Mouse (Mus musculus) limb, embryonic 14.5 days (tissue): Measurements from ENCODE around the gene Pbld2. TPM values are rescaled to one million over a fixed set of nuclear protein-coding genes. Genes with fewer than 3 reads are reported as not detected.

Experiments
- ATAC-seq: fragments of 200-750 bp; cut with Nextera tagmentation; 2 replicates; pipeline ENCODE4 v1.8.0; 2017; ENCODE audit warnings: low read depth, moderate number of reproducible peaks, moderate TSS enrichment; ENCODE audit not compliant: low FRiP score
- DNase-seq: peaks from one replicate; pipeline ENCODE4 v3.0.0-alpha.2; 2015; ENCODE audit warnings: low spot score
- H3K27ac ChIP-seq: fragments of 300-500 bp; sonication (generic); replicated peaks from 2 replicates; pipeline ENCODE4 v1.5.1; 2014; ENCODE audit warnings: low read depth, mild to moderate bottlenecking, low read length, moderate library complexity, mixed read lengths
- H3K27me3 ChIP-seq: fragments of 300-500 bp; sonication (generic); 2 replicates; pipeline ENCODE4 v1.6.1; 2014; ENCODE audit warnings: low read length, mixed read lengths; ENCODE audit not compliant: control insufficient read depth, insufficient read depth
- H3K36me3 ChIP-seq: fragments of 300-500 bp; sonication (generic); 2 replicates; pipeline ENCODE4 v1.6.1; 2014; ENCODE audit warnings: mild to moderate bottlenecking, low read length, moderate library complexity, mixed read lengths; ENCODE audit not compliant: control insufficient read depth, insufficient read depth
- H3K4me1 ChIP-seq: fragments of 300-500 bp; sonication (generic); 2 replicates; pipeline ENCODE4 v1.6.1; 2014; ENCODE audit warnings: antibody characterized with exemption, low read length, mixed read lengths; ENCODE audit not compliant: control insufficient read depth, insufficient read depth
- H3K4me2 ChIP-seq: fragments of 300-500 bp; sonication (generic); replicated peaks from 2 replicates; pipeline ENCODE4 v1.6.1; 2014; ENCODE audit warnings: low read depth, mild to moderate bottlenecking, low read length, moderate library complexity; ENCODE audit not compliant: severe bottlenecking
- H3K4me3 ChIP-seq: fragments of 300-500 bp; sonication (generic); replicated peaks from 2 replicates; pipeline ENCODE4 v1.5.1; 2014; ENCODE audit warnings: low read length
- H3K9ac ChIP-seq: fragments of 300-500 bp; sonication (generic); 2 replicates; pipeline ENCODE4 v1.6.1; 2014; ENCODE audit warnings: mild to moderate bottlenecking, low read depth, low read length, moderate library complexity; ENCODE audit not compliant: severe bottlenecking
- H3K9me3 ChIP-seq: fragments of 300-500 bp; sonication (generic); 2 replicates; pipeline ENCODE4 v1.6.1; 2016; ENCODE audit warnings: low read length; ENCODE audit not compliant: control insufficient read depth
- POLR2A ChIP-seq: fragments of 200-500 bp; IDR thresholded peaks from 2 replicates; pipeline ENCODE4 v1.8.0; 2012; ENCODE audit warnings: inconsistent platforms, mild to moderate bottlenecking, moderate library complexity, borderline replicate concordance; ENCODE audit not compliant: insufficient read depth, insufficient read length; ENCODE audit errors: extremely low read depth
- WGBS: fragments of 180-500 bp; shearing (Covaris S2); extraction: QIAGEN DNeasy Blood & Tissue Kit; methylation state at CpG from one replicate; pipeline ENCODE4 v1.1.7; 2014; 5-methylcytosine and 5-hydroxymethylcytosine counted together
- polyA plus RNA-seq, 2 experiments: library from polyadenylated mRNA; depleted of rRNA in 1 of 2; stranded (reverse) in 1 of 2; unstranded in 1 of 2; fragments of >200 nt; fragmentation: Nextera tagmentation in 1 of 2; extraction: Ambion mirVana in 1 of 2; gene quantifications; 2 replicates each; pipeline versions ENCODE4 v1.2.1 to v1.2.3; 2012 to 2014

Gene Pbld2
- polyA plus RNA-seq, 2 experiments, result 0.52 to 2.1 TPM

GRCm38 (mm10) chr10:63098191-63098590 lies 74.1 kb downstream of the Pbld2 start:
- H3K9me3 ChIP-seq, result no peaks in the 10 kb centered on the region
- TF ChIP-seq POLR2A, result no peak
- H3K36me3 ChIP-seq, result no peaks in the 10 kb centered on the region
- H3K27me3 ChIP-seq, result 0 out of 2 replicates have a peak, but pooled peaks cover 3% of the 10 kb centered on the region
- WGBS, result 49% methylated on average over 12 of the region's 12 CpGs
- H3K4me3 ChIP-seq, result no peak overlapping the region
- DNase-seq (no peak), ATAC-seq (no peak)
- H3K4me1 ChIP-seq, result no peaks in the 10 kb centered on the region
- no peak overlapping the region for H3K9ac ChIP-seq
- H3K27ac ChIP-seq, result no peak overlapping the region
- H3K4me2 ChIP-seq, result no peak overlapping the region

- ATAC-seq, result peak; percentile 30; the same call in 1 of the 2 replicates
- Histone ChIP-seq H3K27ac (no peak within 1 kb of the TSS), H3K9me3 (no peaks in the 10 kb centered on the region), H3K27me3 (0 out of 2 replicates have a peak, but pooled peaks cover 3% of the 10 kb centered on the region), H3K9ac (peak within 1 kb of the TSS; percentile 60), H3K4me3 (peak within 1 kb of the TSS; percentile 59), H3K4me1 (no peaks in the 10 kb centered on the region), H3K36me3 (no peaks in the 10 kb centered on the region), H3K4me2 (peak within 1 kb of the TSS; percentile 92)
- no peak for TF ChIP-seq POLR2A
- DNase-seq, result no peak
- 7% methylated on average over 16 of the region's 16 CpGs for WGBS
Observed at GRCm38 (mm10) chr10:63099521-63099920, 75.4 kb downstream of the Pbld2 start, which contains the start of gene Atoh7. Gene Atoh7, plus strand, starts transcription at chr10:63099651.

GRCm38 (mm10) chr10:63099941-63100562 lies 75.9 kb downstream of the Pbld2 start:
- WGBS, result 0% methylated on average over 43 of the region's 62 CpGs
- ATAC-seq, result peak; percentile 87
- peak overlapping the region; percentile 92 for H3K4me2 ChIP-seq

DNA sequence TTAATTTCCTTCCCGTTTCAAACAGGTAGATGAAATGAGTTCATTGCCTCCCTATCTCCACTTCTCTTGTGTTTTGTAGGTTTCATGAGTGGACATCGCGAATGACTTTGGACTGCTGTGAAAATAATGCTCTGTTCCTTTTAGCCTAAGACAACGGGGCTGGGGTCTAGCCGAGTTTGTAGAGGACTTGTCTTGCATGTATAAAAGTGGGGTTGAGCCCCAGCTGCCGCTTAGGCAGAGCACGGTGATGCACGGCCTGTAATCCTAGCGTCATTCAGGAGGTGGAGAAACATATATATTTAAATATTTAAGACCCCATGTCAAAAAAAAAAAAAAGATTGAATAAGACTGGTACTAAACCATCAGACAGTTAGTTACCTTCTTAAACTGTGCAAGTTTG lies 76.5 kb downstream of the Pbld2 start:
- H3K4me3 ChIP-seq, result peak overlapping the region; percentile 59
- ATAC-seq, result no peak
- H3K4me2 ChIP-seq, result peak overlapping the region; percentile 92
- no peaks in the 10 kb centered on the region for H3K4me1 ChIP-seq
- no peak for DNase-seq
- H3K36me3 ChIP-seq, result no peaks in the 10 kb centered on the region
- no peak overlapping the region for H3K27ac ChIP-seq
- TF ChIP-seq POLR2A, result no peak
- H3K27me3 ChIP-seq, result 0 out of 2 replicates have a peak, but pooled peaks cover 3% of the 10 kb centered on the region
- peak overlapping the region; percentile 60 for H3K9ac ChIP-seq
- 14% methylated on average over 9 of the region's 9 CpGs for WGBS
- no peaks in the 10 kb centered on the region for H3K9me3 ChIP-seq

More at GRCm38 (mm10) chr10:63099941-63100562, 75.9 kb downstream of the Pbld2 start:
- H3K27me3 ChIP-seq, result 0 out of 2 replicates have a peak, but pooled peaks cover 3% of the 10 kb centered on the region
- peak overlapping the region; percentile 59 for H3K4me3 ChIP-seq
- H3K9ac ChIP-seq, result peak overlapping the region; percentile 60
- TF ChIP-seq POLR2A, result no peak
- H3K27ac ChIP-seq, result no peak overlapping the region
- H3K9me3 ChIP-seq, result no peaks in the 10 kb centered on the region
- DNase-seq, result peak; percentile 38
- H3K4me1 ChIP-seq, result no peaks in the 10 kb centered on the region
- H3K36me3 ChIP-seq, result no peaks in the 10 kb centered on the region

Other genes starting within 250 kb of the Pbld2 start
- 77.9 and 112 TPM in 2 replicates for gene Ccar1, start 232.0 kb upstream of the Pbld2 start, polyA plus RNA-seq (2012; rRNA removed)
- 115 and 116 TPM in 2 replicates for gene Ccar1, start 232.0 kb upstream of the Pbld2 start, polyA plus RNA-seq (2014; fragmentation: Nextera tagmentation; extraction: Ambion mirVana)
- 5.2 and 5.3 TPM in 2 replicates for gene Tet1, start 115.3 kb upstream of the Pbld2 start, polyA plus RNA-seq (2012; rRNA removed)
- 30.7 and 36.5 TPM in 2 replicates for gene Tet1, start 115.3 kb upstream of the Pbld2 start, polyA plus RNA-seq (2014; fragmentation: Nextera tagmentation; extraction: Ambion mirVana)
- gene Slc25a16, start 103.7 kb upstream of the Pbld2 start, polyA plus RNA-seq (2012; rRNA removed), result 13.2 and 13.4 TPM in 2 replicates
- 11.0 and 11.8 TPM in 2 replicates for gene Slc25a16, start 103.7 kb upstream of the Pbld2 start, polyA plus RNA-seq (2014; fragmentation: Nextera tagmentation; extraction: Ambion mirVana)
- 25.5 and 26.6 TPM in 2 replicates for gene Dna2, start 77.3 kb upstream of the Pbld2 start, polyA plus RNA-seq (2012; rRNA removed)
- gene Dna2, start 77.3 kb upstream of the Pbld2 start, polyA plus RNA-seq (2014; fragmentation: Nextera tagmentation; extraction: Ambion mirVana), result 13.2 and 14.1 TPM in 2 replicates
- 16.0 and 17.6 TPM in 2 replicates for gene Rufy2, start 44.1 kb upstream of the Pbld2 start, polyA plus RNA-seq (2012; rRNA removed)
- gene Rufy2, start 44.1 kb upstream of the Pbld2 start, polyA plus RNA-seq (2014; fragmentation: Nextera tagmentation; extraction: Ambion mirVana), result 25.9 and 28.2 TPM in 2 replicates
- gene Hnrnph3, start 98 bp upstream of the Pbld2 start, polyA plus RNA-seq (2012; rRNA removed), result 94.5 and 119 TPM in 2 replicates
- 54.9 and 71.5 TPM in 2 replicates for gene Hnrnph3, start 98 bp upstream of the Pbld2 start, polyA plus RNA-seq (2014; fragmentation: Nextera tagmentation; extraction: Ambion mirVana)
- 0.17 and 0.23 TPM in 2 replicates for gene Pbld1, start 35.8 kb downstream of the Pbld2 start, polyA plus RNA-seq (2012; rRNA removed)
- gene Pbld1, start 35.8 kb downstream of the Pbld2 start, polyA plus RNA-seq (2014; fragmentation: Nextera tagmentation; extraction: Ambion mirVana), result 0.78 and 1.1 TPM in 2 replicates
- 0.08 TPM in 2 replicates for gene Atoh7, start 75.3 kb downstream of the Pbld2 start, polyA plus RNA-seq (2012; rRNA removed)
- 0.17 and 0.57 TPM in 2 replicates for gene Atoh7, start 75.3 kb downstream of the Pbld2 start, polyA plus RNA-seq (2014; fragmentation: Nextera tagmentation; extraction: Ambion mirVana)
- gene Mypn, start 179.6 kb downstream of the Pbld2 start, polyA plus RNA-seq (2012; rRNA removed), result 4.6 and 4.8 TPM in 2 replicates
- 3.4 and 5.4 TPM in 2 replicates for gene Mypn, start 179.6 kb downstream of the Pbld2 start, polyA plus RNA-seq (2014; fragmentation: Nextera tagmentation; extraction: Ambion mirVana)
- 32.6 and 33.3 TPM in 2 replicates for gene Herc4, start 219.5 kb downstream of the Pbld2 start, polyA plus RNA-seq (2012; rRNA removed)
- gene Herc4, start 219.5 kb downstream of the Pbld2 start, polyA plus RNA-seq (2014; fragmentation: Nextera tagmentation; extraction: Ambion mirVana), result 37.2 and 41.2 TPM in 2 replicates